Mouse (Mus musculus) retina, adult 2 months (tissue): ENCODE data around the gene Nop16.
A peak's percentile ranks its signal among the peaks of the same experiment; 100 is the strongest.

Experiments used
- DNase-seq: peaks from one replicate; pipeline ENCODE4 v3.0.0-alpha.2; 2012; ENCODE audit warnings: low read depth, low spot score

Nop16 gene

DNA sequence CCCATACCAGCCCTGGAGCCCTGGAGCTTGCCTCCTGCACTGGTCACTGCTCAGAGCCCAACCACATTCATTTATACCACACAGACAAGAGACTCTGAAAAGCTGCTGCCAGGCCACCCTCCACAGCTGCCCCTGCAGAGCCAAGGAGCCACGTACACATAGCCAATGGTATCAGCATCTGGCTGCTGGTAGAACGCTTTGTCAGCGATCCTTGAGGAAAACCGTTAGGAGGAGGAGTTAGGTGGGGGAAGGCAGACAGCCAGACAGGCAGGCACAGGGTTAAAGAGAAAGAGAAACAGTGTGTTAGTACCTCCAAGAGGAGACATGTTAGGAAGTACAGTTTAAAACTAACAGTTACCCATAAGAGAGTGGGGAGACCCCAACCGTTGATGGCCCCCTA is 7.0 kb upstream of the Nop16 start:
- no peak for DNase-seq

DNA sequence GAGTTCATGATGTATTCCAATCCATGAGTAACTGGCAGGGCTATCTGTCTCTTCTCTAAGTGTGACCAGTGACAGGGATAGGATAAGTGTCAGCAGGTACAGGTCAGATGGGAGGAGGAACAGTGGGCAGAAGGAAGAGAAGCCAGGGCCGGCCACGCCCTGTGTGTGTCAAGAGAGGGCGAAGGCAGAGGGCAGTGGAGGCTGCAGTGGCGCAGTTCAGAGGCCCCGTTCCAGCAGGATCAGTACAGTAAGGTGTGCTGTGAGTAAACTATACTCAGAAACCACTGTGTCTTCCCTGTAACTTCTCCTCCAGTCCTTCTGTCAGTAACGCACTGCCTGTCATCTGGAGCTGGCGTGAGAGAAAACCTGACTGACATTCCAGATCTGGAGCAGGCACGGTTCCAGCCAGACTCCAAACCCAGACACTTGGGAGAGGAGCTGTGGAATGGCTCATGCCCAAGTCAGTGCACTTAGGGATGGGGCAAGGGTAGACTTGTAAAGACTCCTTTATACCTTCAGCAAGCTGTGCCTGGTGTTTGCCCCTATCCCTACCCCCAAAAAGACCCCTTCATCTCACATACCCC is 6.3 kb upstream of the Nop16 start:
- DNase-seq, result no peak

DNA sequence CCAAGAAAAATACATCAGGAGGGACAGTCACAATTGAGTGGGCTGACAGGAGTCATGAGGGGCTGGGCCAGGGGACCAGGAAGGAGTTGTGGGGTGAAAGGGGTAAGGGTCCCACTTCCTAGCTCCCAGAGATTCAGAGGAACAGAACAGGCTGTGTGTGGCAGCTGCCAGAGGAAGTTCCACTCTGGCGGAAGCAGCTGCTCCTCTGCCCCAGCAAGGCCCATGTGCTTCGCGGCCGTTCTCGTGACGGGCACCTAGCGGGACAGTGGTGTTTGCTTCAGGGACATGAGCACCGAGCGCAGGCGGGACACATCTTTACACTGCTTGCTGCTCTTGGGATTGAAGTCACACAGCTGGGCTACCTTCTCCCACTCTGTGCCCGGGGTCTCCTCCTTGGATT is 3.7 kb upstream of the Nop16 start:
- no peak for DNase-seq

DNA sequence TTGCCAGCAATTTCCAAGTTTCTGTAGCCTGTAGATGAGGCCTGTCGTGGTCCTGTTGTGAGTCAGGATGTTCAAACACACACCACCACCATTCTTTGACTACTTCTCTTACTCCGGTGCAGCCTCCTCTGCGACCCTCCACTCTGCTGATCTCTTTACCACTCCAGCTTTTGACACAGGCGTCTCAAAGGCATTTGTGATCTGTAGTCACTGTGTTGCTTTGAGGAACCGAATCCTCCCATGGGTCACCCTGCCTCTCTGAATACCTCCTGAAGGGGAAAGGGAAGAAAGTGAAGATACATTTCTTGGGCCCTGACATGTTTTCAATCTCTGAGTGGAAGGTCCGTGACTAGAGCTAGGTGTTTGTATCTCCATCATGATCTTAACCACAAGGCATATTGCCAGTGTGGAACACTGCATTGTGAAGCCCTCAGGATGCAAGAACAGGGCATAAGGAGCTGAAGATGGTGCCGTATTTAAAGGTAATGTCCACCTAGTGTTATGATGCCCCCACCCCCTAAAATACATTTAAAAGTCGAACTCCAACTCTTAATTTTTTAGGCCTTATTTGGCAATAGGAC is 2.0 kb upstream of the Nop16 start:
- DNase-seq, result no peak

DNA sequence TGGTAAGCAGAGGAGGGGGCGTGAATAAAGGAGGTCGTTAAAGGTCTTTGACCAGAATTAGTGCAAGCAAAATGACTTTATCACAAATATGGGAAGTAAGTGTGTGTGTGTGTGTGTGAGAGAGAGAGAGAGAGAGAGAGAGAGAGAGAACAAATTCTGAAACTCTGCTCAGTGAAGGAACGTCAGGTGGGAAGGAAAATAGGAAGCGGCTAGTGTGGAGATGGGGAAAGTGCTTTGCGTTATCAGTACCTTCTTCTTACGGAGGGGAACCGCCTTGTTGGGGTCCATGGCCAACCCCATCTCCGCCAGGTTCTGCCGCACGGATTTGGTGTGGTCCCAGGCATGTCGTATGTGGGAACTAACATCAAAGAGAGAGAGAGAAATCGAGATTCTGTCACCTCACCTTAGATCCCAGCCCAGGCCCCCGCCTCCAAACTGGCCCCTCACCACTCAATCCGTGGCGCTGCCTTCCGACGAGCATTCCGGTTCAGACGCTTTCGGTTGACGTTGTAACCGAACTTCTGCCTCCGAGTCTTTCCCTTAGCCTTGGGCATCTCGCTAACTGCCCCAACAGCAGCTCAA is 385 bp downstream of the Nop16 start:
- DNase-seq, result no peak

DNA sequence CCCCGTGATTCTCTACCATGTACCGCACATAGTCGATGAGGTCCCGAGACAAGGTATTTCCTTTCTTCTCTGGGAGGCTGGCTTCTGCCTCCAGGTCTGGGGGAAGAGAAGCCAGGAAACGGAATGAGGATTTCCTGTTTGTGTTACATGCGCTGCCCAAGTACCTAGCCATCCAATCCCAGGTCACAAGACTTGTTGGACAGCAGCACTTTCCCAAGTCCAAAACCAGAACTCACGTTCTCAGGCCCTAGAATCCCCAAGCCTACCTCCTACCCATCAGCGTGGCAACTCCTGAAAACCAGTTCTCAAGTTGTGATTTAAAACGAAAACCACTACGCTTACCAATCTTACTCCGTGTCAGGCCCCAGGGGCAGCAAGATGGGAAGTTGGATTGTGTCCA is 4.1 kb downstream of the Nop16 start:
- DNase-seq, result no peak

DNA sequence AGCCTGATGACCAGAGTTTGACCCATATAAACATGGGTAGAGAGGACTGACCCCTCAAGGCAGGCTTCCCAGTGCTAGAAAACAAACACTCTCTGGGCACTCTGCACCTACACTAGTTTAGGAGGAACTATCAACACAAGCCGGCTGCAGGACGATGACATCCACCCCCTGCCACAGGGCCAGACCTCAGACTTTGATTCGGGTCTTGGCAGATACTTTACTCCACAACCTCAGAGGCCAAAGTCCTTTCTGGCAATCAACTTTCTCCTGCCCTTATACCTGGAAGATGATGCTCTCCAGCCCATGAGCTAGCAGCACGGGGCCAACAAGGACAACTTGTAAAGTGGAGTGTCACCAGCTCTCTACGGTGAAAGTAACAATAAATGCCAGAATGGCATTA is 7.0 kb downstream of the Nop16 start:
- no peak for DNase-seq

DNA sequence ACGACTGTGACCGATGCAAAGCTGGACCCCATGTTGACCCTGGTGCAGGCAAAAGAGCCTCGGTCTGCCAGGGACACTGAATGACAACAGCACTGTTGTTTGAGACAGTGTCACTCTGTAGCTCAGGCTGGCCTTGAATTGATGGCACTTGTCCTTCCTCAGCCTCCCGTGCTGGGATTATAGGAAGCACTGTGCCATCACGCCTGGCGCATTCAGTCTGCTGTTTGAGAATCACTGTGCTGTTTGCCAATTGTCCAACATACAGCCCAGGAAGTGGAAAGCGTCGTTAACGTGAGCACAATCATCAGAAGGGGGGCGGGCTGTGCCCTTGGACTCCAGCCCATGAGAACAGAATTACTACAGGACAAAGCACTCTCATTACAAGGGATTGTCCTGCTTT is 7.8 kb downstream of the Nop16 start:
- DNase-seq, result no peak

DNA sequence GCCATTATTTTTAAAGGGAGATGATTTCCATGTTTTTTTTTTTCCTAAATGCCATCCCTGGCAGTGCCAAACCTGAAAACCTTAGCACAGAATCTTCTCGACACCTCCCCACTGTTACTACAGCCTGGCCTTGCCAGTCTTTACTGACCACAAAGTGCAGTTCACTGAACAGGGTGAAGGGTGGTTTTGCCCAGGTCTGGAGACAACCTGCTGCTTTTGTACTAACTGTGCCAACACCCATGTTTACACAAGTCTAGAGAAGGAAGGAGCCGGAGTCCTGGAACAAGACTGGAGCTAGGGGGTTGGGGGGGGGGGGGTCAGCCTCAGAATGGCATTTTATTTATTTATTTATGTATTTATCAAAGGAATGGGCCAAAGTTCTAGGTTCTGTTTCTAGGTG is 8.5 kb downstream of the Nop16 start:
- no peak for DNase-seq

DNA sequence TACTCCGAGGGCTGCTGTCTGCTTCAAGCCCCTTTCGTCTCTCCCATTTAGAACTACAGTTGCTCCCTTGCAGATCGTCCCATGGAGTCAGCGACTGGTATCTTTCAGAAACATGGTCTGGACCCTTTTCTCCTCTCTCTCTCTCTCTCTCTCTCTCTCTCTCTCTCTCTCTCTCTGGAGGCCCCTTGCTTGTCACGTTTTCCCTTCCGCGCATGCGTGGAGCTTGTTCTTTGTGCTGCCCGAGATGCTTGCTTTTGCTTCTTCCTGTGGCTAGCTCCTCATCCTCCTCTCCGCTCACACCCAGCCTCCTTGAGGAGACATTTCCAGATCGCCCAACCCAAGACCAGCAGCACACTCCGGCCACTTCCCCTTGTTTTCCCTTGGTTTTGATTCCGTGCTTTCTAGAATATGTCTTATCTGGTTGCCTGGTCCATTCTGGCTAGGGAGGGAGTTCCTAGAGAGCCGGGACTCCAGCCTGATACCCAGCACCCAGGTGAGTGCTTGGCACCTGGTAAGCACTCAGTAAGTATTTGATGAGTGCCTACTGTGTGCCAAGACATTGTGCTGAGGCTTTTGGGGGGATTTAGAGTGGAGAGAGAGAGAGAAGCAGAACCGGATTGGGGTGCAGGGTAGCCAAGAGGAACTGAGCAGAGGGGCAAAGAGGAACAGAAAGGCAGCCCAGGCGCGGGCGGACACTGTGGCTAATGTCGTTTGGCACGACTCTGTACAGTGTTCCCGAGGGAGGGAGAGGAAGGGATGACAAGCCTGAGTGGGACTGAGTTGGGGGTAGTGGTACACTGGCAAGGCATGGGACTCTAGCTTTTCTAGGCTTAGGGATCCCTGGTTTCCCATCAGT is 12.0 kb downstream of the Nop16 start:
- no peak for DNase-seq

DNA sequence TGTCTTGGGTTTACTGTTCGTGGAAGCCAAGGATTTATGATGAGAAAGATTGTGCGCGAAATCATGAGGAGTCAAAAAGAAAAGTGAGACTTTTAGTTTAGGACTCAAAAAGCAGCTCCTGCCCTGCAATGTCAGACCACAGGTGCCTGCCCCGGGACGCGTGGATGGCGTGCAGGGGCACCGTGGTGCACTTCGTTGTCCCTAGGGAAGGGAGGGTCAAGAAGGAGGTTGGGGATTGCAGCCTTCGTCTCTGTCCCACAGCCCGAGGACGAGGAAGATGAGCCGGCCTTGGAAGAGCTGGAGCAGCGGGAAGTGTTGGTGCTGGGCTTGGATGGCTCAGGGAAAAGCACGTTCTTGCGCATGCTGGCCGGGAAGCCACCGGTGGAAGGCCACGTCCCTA is 14.4 kb downstream of the Nop16 start:
- DNase-seq, result no peak

DNA sequence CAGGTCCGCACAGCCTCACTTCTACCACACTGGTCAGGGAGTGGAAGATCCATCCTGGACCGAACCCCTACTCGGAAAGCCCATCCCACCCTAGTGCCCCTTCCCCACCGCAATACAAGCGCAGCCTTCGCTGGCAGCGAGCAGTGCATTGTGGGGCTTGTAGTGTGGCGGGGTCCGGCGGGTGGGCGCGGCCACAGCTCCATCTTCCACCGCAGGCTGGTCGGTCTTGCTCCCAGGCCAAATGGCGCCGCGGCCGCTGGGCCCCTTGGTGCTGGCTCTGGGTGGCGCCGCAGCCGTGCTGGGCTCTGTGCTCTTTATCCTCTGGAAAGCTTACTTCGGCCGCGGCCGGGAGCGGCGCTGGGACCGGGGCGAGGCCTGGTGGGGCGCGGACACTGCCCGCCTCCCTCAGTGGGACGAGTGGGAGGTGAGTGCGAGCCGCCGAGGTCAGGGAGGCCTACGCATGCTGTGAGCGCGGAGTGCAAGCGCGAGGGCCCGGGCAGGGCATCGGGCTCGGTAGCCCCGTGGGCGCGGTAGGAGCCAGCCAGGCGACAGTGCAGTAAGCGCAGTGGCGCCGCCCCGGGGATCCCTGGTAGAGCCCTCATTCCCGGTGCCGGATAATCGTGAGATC is 14.9 kb downstream of the Nop16 start, which contains the start of gene Arl10:
Gene Arl10 (plus strand): TSS at position 162 of the 628 bp plus-strand sequence.
- no peak for DNase-seq

DNA sequence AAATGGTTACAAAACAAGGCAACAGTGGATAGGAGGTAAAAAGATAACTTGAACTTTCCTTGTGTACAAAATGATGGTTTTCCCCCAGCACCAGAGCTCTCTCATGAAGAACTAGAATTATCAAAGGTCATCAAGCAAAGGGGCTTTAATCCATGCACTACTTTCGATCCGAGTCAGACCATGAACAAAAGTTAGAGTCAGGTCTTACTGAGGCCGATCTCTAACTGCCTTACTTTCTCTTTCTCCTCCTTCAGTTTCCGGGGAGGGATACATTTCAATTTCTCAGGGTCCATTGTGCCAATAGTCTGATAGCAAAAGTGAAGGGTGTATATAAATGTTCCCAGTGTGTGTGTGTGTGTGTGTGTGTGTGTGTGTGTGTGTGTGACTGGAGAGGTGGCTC is 17.3 kb downstream of the Nop16 start:
- no peak for DNase-seq

DNA sequence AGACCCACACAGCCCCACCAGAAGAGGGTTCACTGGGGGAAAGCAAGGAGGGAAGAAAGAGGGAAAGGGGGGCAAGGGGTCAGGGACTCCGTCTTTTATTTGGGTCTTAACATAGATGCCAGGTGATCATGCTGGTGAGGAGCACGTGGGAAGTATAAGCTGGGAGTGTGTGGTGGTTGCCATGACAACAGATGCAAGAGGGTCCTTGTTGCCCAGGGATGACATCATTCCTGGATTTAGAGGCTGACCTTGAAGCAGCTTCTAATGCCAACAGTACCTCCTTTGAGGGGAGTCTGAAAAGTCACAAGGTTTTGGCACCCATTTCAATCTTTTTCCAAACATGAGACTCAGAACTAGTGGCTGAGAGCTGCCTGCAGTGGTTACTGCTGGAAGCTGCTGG is 18.3 kb downstream of the Nop16 start:
- no peak for DNase-seq

DNA sequence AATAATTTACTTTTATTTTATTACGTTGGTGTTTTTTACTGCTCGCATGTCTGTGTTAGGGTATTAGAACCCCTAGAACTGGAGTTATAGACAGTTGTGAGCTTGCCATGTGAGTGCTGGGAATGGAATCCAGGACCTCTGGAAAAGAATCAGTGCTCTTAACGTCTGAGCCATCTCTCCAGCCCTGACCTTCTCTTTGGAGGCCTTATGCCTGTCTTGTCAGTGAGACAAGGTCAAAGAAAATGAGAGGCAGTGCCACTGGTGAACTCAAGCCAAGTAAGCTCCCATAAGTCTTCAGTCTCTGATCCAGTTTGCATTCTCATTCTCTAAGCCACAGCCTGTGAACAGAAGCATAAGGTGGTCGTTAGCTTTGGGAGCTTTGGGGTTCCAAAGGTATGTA is 19.2 kb downstream of the Nop16 start:
- DNase-seq, result no peak

DNA sequence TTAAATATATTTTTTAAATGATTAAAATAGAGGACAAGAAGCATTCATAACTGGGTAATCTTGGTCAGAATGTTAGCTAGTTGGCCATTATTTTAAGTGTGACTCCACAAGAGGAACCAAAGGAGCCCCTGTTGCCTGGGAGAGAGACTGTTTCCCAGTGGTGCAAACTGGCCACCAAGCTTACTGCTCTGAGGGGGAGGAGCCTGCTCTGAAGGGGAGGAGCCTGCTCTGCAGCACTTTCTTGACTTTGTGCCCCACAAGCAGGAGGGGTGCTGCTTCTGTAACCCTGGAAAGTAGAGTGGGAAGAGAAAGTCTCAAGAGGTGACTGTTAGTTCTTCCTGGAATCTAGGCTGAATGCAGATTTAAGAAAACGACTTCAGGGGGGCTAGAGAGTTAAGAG is 20.6 kb downstream of the Nop16 start:
- DNase-seq, result no peak

DNA sequence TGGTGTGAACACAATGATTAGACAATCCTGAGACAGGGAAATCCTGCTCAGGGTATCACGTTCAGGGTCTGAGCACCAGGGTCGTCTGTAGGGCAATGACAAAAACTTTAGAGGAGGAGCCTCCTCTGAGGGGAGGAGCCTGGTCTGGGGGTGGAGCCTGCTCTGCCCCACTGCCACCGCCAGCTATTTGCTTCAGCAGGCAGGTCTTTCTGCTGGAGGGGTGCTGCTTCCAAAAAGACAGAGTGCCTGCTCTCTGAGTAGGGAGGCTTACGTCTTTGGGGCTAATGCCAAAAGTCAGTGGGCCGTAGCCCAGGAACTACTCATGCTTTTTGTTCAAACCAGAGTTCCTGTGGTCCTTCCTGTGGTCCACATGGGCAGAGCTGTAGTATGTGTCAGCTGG is 21.5 kb downstream of the Nop16 start:
- DNase-seq, result no peak

DNA sequence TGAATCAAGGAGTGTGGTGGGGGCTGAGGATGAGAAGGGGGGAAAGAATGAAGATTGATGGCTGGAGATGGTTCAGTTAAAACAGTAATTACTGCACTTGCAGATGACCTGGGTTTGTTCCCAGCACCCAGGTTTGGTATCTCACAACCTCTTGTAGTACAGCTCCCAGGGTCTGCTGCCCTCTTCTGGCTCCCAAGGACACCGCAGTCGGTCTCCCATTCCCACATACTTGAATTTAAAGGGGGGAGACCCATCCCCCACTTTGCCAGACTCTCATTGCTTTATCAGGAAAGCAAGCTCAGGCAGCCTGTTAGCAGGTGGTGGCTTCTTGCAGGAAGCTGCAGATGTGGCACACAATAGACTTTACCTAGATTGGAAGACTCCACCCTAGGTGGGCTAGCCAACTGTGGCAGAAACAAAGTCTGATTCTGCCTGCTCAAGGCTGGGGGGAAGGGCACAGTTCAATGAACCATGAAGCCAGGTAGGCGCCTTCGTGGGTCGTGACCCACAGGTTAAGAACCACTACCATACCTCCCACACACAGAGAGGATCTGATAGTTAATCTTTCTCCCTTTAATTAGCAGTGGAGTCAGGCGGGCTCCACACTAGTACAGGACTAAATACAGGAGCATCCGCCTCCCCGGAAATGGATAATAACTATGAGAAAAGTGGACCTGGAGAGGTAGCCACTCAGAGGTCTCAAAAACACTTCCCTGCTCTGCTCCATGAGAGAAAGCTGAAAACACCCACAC is 24.1 kb downstream of the Nop16 start:
- DNase-seq, result no peak

DNA sequence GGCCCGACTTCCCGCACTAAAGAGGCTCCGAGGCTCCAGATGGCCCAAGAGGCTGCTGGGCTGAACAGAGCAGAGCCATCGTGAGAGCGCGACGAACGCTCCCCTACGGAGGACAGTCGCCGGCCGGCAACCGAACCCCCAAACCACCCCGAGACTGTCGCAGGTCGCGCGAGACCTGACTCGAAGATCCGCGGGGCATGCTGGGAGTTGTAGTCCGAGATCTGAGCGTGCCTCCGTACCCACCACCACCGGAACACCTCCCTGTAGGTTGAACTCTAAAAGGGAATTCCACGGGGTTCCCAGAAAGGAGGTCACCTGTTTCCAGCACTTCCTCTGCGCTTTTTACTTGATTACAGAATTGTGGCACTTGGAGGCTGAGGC is 24.7 kb downstream of the Nop16 start, which contains the start of gene 4833439L19Rik:
Gene 4833439L19Rik (minus strand): TSS at position 235 of the 381 bp plus-strand sequence.
- peak; percentile 90 for DNase-seq

DNA sequence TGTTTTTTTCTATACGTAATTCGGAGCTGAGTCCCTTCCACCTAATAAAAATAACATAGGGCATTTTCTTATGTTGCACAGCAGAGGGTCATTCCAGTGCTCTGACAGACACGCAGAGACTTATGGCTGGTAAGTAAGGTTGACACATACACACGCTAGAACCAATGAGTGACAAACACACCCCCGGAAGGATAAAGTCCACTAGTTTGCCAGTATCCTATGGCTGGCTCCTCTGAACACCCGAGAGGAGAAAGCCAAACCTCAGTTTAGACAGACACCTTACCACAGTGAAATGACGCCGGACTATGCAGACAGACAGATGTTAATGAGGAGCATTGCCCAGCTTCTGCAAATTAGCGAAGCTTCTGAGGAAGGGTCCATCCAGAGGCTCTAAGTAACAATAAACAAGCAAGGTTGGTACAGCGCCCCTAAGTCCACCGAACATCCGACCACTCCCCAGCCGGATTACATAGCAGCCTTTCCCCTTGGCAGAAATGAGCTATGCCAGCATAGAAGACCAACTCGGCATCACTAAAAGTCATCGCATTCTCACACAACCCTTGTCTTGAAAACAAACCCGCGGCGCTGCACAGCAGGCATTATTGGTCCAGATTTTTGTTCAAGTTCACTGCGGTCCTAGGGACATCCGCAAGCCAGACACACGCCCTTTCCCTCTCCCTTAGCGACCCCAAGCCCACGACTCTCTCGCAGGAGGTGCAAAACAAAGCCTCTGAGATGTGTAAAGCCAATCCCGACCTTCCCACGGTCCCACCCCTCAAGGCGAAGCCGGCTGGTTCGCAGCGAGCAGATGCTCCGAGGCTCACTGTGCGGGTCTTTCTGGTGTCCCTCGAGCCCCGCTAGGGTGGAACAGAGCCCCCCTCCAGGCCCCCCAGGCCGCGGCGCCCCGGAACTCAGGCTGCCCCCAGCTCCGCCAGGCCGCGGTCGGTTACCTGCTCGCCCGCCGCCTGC is 25.4 kb downstream of the Nop16 start:
- DNase-seq, result no peak
